Mouse (Mus musculus): ENCODE data around the gene Gm20388.
"Not testable (repeated sequence)": the region's sequence is repeated elsewhere in the genome, so short reads cannot be mapped to it uniquely, and the experiment has no call there.

The Gm20388 gene

GRCm38 (mm10) chr8:123041008-123041773, 3130.6 kb downstream of the Gm20388 start:
- DNase-seq (ENCODE audit: low spot score), result peak; percentile 67

GRCm38 (mm10) chr8:123041774-123042105, 3131.1 kb downstream of the Gm20388 start:
- DNase-seq (ENCODE audit: low spot score), result no peak

GRCm38 (mm10) chr8:123042158-123042973, 3131.7 kb downstream of the Gm20388 start, which contains the start of gene Ankrd11:
Ankrd11 (minus strand) TSS chr8:123042277.
- DNase-seq (ENCODE audit: low spot score), result peak; percentile 100

- no peak for DNase-seq (ENCODE audit: low spot score)
Measured at GRCm38 (mm10) chr8:123042974-123043625, 3132.5 kb downstream of the Gm20388 start.

GRCm38 (mm10) chr8:123043941-123044340, 3133.3 kb downstream of the Gm20388 start:
- no peak for DNase-seq (ENCODE audit: low spot score)

- not testable (repeated sequence) for DNase-seq (ENCODE audit: low spot score)
Measured at GRCm38 (mm10) chr8:123044743-123045425, 3134.2 kb downstream of the Gm20388 start.

GRCm38 (mm10) chr8:123046706-123047105, 3136.1 kb downstream of the Gm20388 start:
- no peak for DNase-seq (ENCODE audit: low spot score)

- no peak for DNase-seq (ENCODE audit: low spot score)
Measured at GRCm38 (mm10) chr8:123047827-123048226, 3137.2 kb downstream of the Gm20388 start.

- no peak for DNase-seq (ENCODE audit: low spot score)
Measured at GRCm38 (mm10) chr8:123048402-123048801, 3137.8 kb downstream of the Gm20388 start.

GRCm38 (mm10) chr8:123051458-123051857, 3140.8 kb downstream of the Gm20388 start:
- no peak for DNase-seq (ENCODE audit: low spot score)

GRCm38 (mm10) chr8:123062721-123063120, 3152.1 kb downstream of the Gm20388 start, which contains the start of gene Spg7:
Spg7 (plus strand) TSS chr8:123062942.
- DNase-seq (ENCODE audit: low spot score), result no peak

- no peak for DNase-seq (ENCODE audit: low spot score)
Measured at GRCm38 (mm10) chr8:123064072-123064471, 3153.4 kb downstream of the Gm20388 start.

GRCm38 (mm10) chr8:123064809-123065213, 3154.2 kb downstream of the Gm20388 start:
- no peak for DNase-seq (ENCODE audit: low spot score)

GRCm38 (mm10) chr8:123065214-123066100, 3154.8 kb downstream of the Gm20388 start:
- DNase-seq (ENCODE audit: low spot score), result peak; percentile 98

- peak; percentile 51 for DNase-seq (ENCODE audit: low spot score)
Measured at GRCm38 (mm10) chr8:123066101-123066683, 3155.6 kb downstream of the Gm20388 start.

- no peak for DNase-seq (ENCODE audit: low spot score)
Measured at GRCm38 (mm10) chr8:123071176-123071575, 3160.5 kb downstream of the Gm20388 start.

- DNase-seq (ENCODE audit: low spot score), result no peak
Measured at GRCm38 (mm10) chr8:123077213-123077612, 3166.6 kb downstream of the Gm20388 start.

- no peak for DNase-seq (ENCODE audit: low spot score)
Measured at GRCm38 (mm10) chr8:123082993-123083392, 3172.4 kb downstream of the Gm20388 start.

GRCm38 (mm10) chr8:123083610-123084009, 3173.0 kb downstream of the Gm20388 start:
- no peak for DNase-seq (ENCODE audit: low spot score)

GRCm38 (mm10) chr8:123087289-123087688, 3176.6 kb downstream of the Gm20388 start:
- DNase-seq (ENCODE audit: low spot score), result no peak
